Mouse (Mus musculus) liver, adult 2 months (tissue): ENCODE results near the gene Abcb10.

Source experiments
- CTCF ChIP-seq: fragments of 200-500 bp; IDR thresholded peaks from 2 replicates; pipeline ENCODE4 v1.5.1; 2011; ENCODE audit warnings: low read depth, low read length, control low read depth
- POLR2A ChIP-seq: fragments of 200-500 bp; IDR thresholded peaks from 2 replicates; pipeline ENCODE4 v1.6.1; 2011; ENCODE audit warnings: low read length, control low read depth; ENCODE audit not compliant: insufficient read depth; ENCODE audit errors: extremely low read depth

DNA sequence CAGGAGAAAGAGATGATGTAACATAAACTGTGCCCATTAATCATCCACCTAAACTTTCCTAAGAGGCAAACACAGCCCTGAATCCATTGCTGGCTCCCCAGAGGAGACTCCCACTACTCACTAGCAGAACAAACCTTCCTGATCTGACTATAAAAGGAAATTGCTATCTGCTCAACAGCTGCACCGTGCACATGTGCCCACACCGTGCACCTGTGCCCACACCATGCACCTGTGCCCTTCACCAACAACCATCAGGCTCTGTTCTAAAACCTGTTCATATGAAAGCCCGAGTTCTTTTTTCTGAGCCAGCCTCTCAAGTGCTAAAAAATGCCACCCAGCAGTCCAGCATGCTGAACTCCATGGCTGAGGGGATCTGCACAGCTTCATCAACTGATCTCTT, 68.3 kb downstream of the Abcb10 start:
- TF ChIP-seq POLR2A (no peak), CTCF (no peak)
